22 mouse cellular contexts compared by ENCODE assay signal in the genomic region with DNA sequence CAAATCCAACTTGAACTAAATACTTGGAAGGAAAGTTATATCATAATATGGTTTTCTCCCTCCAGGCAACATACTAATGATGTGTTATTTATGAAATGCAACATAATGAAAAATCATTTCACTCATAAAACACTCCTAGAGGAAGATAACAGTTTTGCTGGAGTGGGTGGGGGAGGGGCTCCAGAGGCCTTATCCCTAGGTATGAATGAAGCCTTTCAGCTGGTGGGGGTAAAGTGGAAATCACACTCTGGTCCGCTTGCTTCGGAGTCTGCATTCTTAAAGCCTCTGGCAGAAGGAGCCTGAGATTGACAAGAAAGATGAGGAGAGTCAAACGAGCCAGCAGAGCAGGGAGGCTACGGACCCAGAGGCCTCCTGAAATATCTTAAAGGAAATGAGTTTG.
DNase-seq lines count a peak whose midpoint lies in the region; ATAC-seq and TF ChIP-seq lines count a peak whose summit lies in the region.
"Had no signal": no experiment of that assay in that cellular context is flagged by ENCODE, and none has a peak within 500 bp of the region (broad histone marks: within the 10 kb centered on the region; RNA-seq: fewer than 3 reads in every experiment).

No protein-coding gene starts in this region.

- no peak overlapping the region for H3K4me3 ChIP-seq in lung, embryonic 15.5 days
- no peak overlapping the region for H3K4me3 ChIP-seq in lung, adult 2 months (replicated peaks; ENCODE audit: extremely low read depth, low read depth, low read length)
- H3K4me3 ChIP-seq in lung, postnatal 0 days (ENCODE audit: low read depth, low read length) = no peak overlapping the region
- no peak overlapping the region for H3K4me3 ChIP-seq in midbrain, embryonic 16.5 days (ENCODE audit: low read depth, low read length)
- H3K4me3 ChIP-seq: embryonic facial prominence, embryonic 13.5 days; embryonic facial prominence, embryonic 15.5 days; erythroblast, embryonic 14.5 days; forebrain, embryonic 10.5 days; forebrain, embryonic 12.5 days had no signal

- H3K4me1 ChIP-seq in lung, embryonic 15.5 days = 0 out of 2 replicates have a peak, but pooled peaks cover 13% of the 10 kb centered on the region
- no peaks in the 10 kb centered on the region for H3K4me1 ChIP-seq in lung, adult 2 months (ENCODE audit: control insufficient read depth, insufficient read depth, low read length)
- no peaks in the 10 kb centered on the region for H3K4me1 ChIP-seq in lung, postnatal 0 days (ENCODE audit: insufficient read depth, low read depth, low read length)
- no peaks in the 10 kb centered on the region for H3K4me1 ChIP-seq in midbrain, embryonic 16.5 days (ENCODE audit: control insufficient read depth, insufficient read depth, low read length)
- H3K4me1 ChIP-seq: embryonic facial prominence, embryonic 13.5 days; embryonic facial prominence, embryonic 15.5 days; forebrain, embryonic 10.5 days had no signal

- no peak for DNase-seq in lung, adult 2 months
- DNase-seq in lung, postnatal 0 days (ENCODE audit: low spot score) = peak; percentile 55
- no peak for DNase-seq in lung, adult 18-20 months
- DNase-seq in lung, postnatal 4 days = peak; percentile 24 to 65
- DNase-seq: adrenal gland, adult 2 months; adrenal gland, postnatal 10 days; adrenal gland, postnatal 25 days; cerebellum, adult 11 months; cerebellum, adult 18-20 months; cerebellum, adult 8-10 months; cerebellum, adult 9-11 months; cerebellum, postnatal 14 days; cerebellum, postnatal 36 days; embryo, embryonic 11 days had no signal

- no peak overlapping the region for H3K4me2 ChIP-seq in lung, embryonic 15.5 days
- H3K4me2 ChIP-seq in lung, postnatal 0 days (replicated peaks; ENCODE audit: low read depth, low read length) = no peak overlapping the region
- H3K4me2 ChIP-seq in midbrain, embryonic 16.5 days (ENCODE audit: low read length) = no peak overlapping the region
- H3K4me2 ChIP-seq: embryonic facial prominence, embryonic 13.5 days; embryonic facial prominence, embryonic 15.5 days; forebrain, embryonic 12.5 days had no signal

- H3K9ac ChIP-seq in lung, embryonic 15.5 days = no peak overlapping the region
- no peak overlapping the region for H3K9ac ChIP-seq in lung, postnatal 0 days (replicated peaks; ENCODE audit: low read depth)
- H3K9ac ChIP-seq in midbrain, embryonic 16.5 days (ENCODE audit: low read depth, low read length) = no peak overlapping the region
- H3K9ac ChIP-seq: embryonic facial prominence, embryonic 13.5 days; embryonic facial prominence, embryonic 15.5 days; forebrain, embryonic 12.5 days had no signal

- ATAC-seq in lung, embryonic 15.5 days (ENCODE audit: borderline replicate concordance, extremely low read depth, low FRiP score, low TSS enrichment) = peak; percentile 90; the same call in 1 of the 2 replicates
- ATAC-seq in lung, postnatal 0 days = peak; percentile 62
- ATAC-seq in midbrain, embryonic 16.5 days = no peak
- ATAC-seq: forebrain, embryonic 14.5 days had no signal

- no peak for TF ChIP-seq CTCF in lung, adult 2 months (IDR thresholded peaks at IDR 0.05; ENCODE audit: insufficient read depth, low read length)
- no peak for TF ChIP-seq CTCF in lung, postnatal 0 days (IDR thresholded peaks at IDR 0.05)

- no peaks in the 10 kb centered on the region for H3K36me3 ChIP-seq in lung, embryonic 15.5 days
- no peaks in the 10 kb centered on the region for H3K36me3 ChIP-seq in lung, postnatal 0 days (ENCODE audit: insufficient read depth, low read length)
- H3K36me3 ChIP-seq in midbrain, embryonic 16.5 days (ENCODE audit: control insufficient read depth, insufficient read depth, low read length) = no peaks in the 10 kb centered on the region
- H3K36me3 ChIP-seq: embryonic facial prominence, embryonic 13.5 days; embryonic facial prominence, embryonic 15.5 days; forebrain, embryonic 10.5 days; forebrain, embryonic 12.5 days had no signal

- 0 out of 2 replicates have a peak, but pooled peaks have one; percentile 22 for TF ChIP-seq EP300 in lung, postnatal 0 days (IDR thresholded peaks at IDR 0.05)

- H3K27me3 ChIP-seq in lung, embryonic 15.5 days = no peaks in the 10 kb centered on the region
- H3K27me3 ChIP-seq in lung, postnatal 0 days (replicated peaks; ENCODE audit: insufficient read depth, low read length) = no peaks in the 10 kb centered on the region
- no peaks in the 10 kb centered on the region for H3K27me3 ChIP-seq in midbrain, embryonic 16.5 days (ENCODE audit: control insufficient read depth, insufficient read depth, low read depth, low read length)
- H3K27me3 ChIP-seq: embryonic facial prominence, embryonic 13.5 days; embryonic facial prominence, embryonic 15.5 days; forebrain, embryonic 12.5 days had no signal

- no peak for TF ChIP-seq POLR2A in lung, adult 2 months (IDR thresholded peaks at IDR 0.05; ENCODE audit: borderline replicate concordance, extremely low read depth, low read depth, low read length)

- H3K27ac ChIP-seq in lung, embryonic 15.5 days = no peak overlapping the region
- H3K27ac ChIP-seq in lung, postnatal 0 days (ENCODE audit: low read length) = no peak overlapping the region
- no peak overlapping the region for H3K27ac ChIP-seq in midbrain, embryonic 16.5 days (ENCODE audit: low read length)
- H3K27ac ChIP-seq: embryonic facial prominence, embryonic 13.5 days; embryonic facial prominence, embryonic 15.5 days; forebrain, embryonic 10.5 days; forebrain, embryonic 12.5 days had no signal

- no peaks in the 10 kb centered on the region for H3K9me3 ChIP-seq in lung, embryonic 15.5 days
- no peaks in the 10 kb centered on the region for H3K9me3 ChIP-seq in lung, postnatal 0 days (ENCODE audit: low read length)
- H3K9me3 ChIP-seq in midbrain, embryonic 16.5 days (replicated peaks; ENCODE audit: control insufficient read depth, low read length, poor library complexity, severe bottlenecking) = no peaks in the 10 kb centered on the region
- H3K9me3 ChIP-seq: embryonic facial prominence, embryonic 13.5 days; embryonic facial prominence, embryonic 15.5 days; forebrain, embryonic 10.5 days; forebrain, embryonic 12.5 days had no signal

- 15% methylated on average over 4 of the region's 4 CpGs for WGBS in lung, embryonic 15.5 days
- 29% methylated on average over 4 of the region's 4 CpGs for WGBS in lung, adult 2 months
- WGBS in lung, postnatal 0 days = 18% methylated on average over 4 of the region's 4 CpGs
- 66% methylated on average over 4 of the region's 4 CpGs for WGBS in midbrain, embryonic 16.5 days

Comparison
In these comparisons a context has a peak if more than half of its experiments do, and no peak if none do; other contexts are left out.
1. DNase-seq: peak in lung, postnatal 0 days (single experiment) and lung, postnatal 4 days (2 of 2); none in lung, adult 2 months (single experiment) and lung, adult 18-20 months (0 of 2).